Mouse (Mus musculus) urinary bladder, adult 2 months (tissue): ENCODE measurements around the gene Sdk1. TPM values are rescaled to one million over a fixed set of nuclear protein-coding genes. Genes with fewer than 3 reads are reported as not detected.

Experiments used
- DNase-seq: peaks from one replicate; pipeline ENCODE4 v3.0.0; 2022; ENCODE audit warnings: low spot score
- polyA plus RNA-seq: library from polyadenylated mRNA; depleted of rRNA; stranded (reverse); fragments of >200 nt; gene quantifications from 2 replicates; pipeline ENCODE4 v1.2.3, GENCODE M21; 2012; rRNA removed

Sdk1 gene
- polyA plus RNA-seq, 1 experiment, result 3.8 TPM

GRCm38 (mm10) chr5:142242597-142242996, 1001.3 kb downstream of the Sdk1 start:
- DNase-seq, result no peak

GRCm38 (mm10) chr5:142243069-142243468, 1001.8 kb downstream of the Sdk1 start:
- DNase-seq, result no peak

- no peak for DNase-seq
Measured at GRCm38 (mm10) chr5:142256231-142256630, 1014.9 kb downstream of the Sdk1 start.

- no peak for DNase-seq
Measured at GRCm38 (mm10) chr5:142258716-142259115, 1017.4 kb downstream of the Sdk1 start.

GRCm38 (mm10) chr5:142262060-142262459, 1020.8 kb downstream of the Sdk1 start:
- DNase-seq, result no peak

Other genes with a start within 250 kb of the Sdk1 start
- 1.2 and 1.7 TPM in 2 replicates for gene Card11, start 240.9 kb upstream of the Sdk1 start, polyA plus RNA-seq